9 mouse cellular contexts compared by ENCODE assay signal in genomic region chr4:106841856-106842255, GRCm38 (mm10). TPM values are rescaled to one million over a fixed set of nuclear protein-coding genes. Genes with fewer than 3 reads are reported as not detected.
DNase-seq lines count a peak whose midpoint lies in the region; ATAC-seq lines count a peak whose summit lies in the region.
"Had no signal": no experiment of that assay in that cellular context is flagged by ENCODE, and none has a peak within 500 bp of the region (broad histone marks: within the 10 kb centered on the region; RNA-seq: fewer than 3 reads in every experiment).

No protein-coding gene starts in this region.

- no peak overlapping the region for H3K4me2 ChIP-seq in heart, embryonic 11.5 days
- H3K4me2 ChIP-seq in midbrain, embryonic 11.5 days, result no peak overlapping the region
- H3K4me2 ChIP-seq in midbrain, embryonic 16.5 days (ENCODE audit: low read length), result no peak overlapping the region
- H3K4me2 ChIP-seq in liver, embryonic 13.5 days, result no peak overlapping the region

- no peak for ATAC-seq in heart, embryonic 11.5 days (replicated peaks; ENCODE audit: insufficient number of reproducible peaks, low FRiP score, low TSS enrichment)
- ATAC-seq in midbrain, embryonic 11.5 days (ENCODE audit: low FRiP score), result no peak
- ATAC-seq in midbrain, embryonic 16.5 days, result no peak
- no peak for ATAC-seq in liver, embryonic 13.5 days (ENCODE audit: low read depth)
- no peak for ATAC-seq in megakaryocyte, adult 5-6 weeks (ENCODE audit: poor library complexity, severe bottlenecking)

- peaks cover 65% of the 10 kb centered on the region for H3K4me1 ChIP-seq in heart, embryonic 10.5 days
- H3K4me1 ChIP-seq in heart, embryonic 11.5 days (ENCODE audit: control insufficient read depth, insufficient read depth, low read length), result peaks cover 39% of the 10 kb centered on the region
- peaks cover 34% of the 10 kb centered on the region for H3K4me1 ChIP-seq in midbrain, embryonic 11.5 days (ENCODE audit: control insufficient read depth, insufficient read depth, low read length)
- peaks cover 36% of the 10 kb centered on the region for H3K4me1 ChIP-seq in midbrain, embryonic 16.5 days (ENCODE audit: control insufficient read depth, insufficient read depth, low read length)
- H3K4me1 ChIP-seq in liver, embryonic 13.5 days (replicated peaks), result peaks cover 54% of the 10 kb centered on the region

- 36% methylated on average over 7 of the region's 7 CpGs for WGBS in heart, embryonic 10.5 days
- WGBS in heart, embryonic 11.5 days (ENCODE audit: insufficient replicate concordance), result 32% methylated on average over 7 of the region's 7 CpGs
- 58% methylated on average over 7 of the region's 7 CpGs for WGBS in midbrain, embryonic 11.5 days
- 70% methylated on average over 7 of the region's 7 CpGs for WGBS in midbrain, embryonic 16.5 days
- 20% methylated on average over 7 of the region's 7 CpGs for WGBS in liver, embryonic 13.5 days (ENCODE audit: insufficient replicate concordance)

- no peak for DNase-seq in heart, embryonic 10.5 days (ENCODE audit: low spot score)
- DNase-seq in midbrain, embryonic 11.5 days (ENCODE audit: low spot score, missing footprints), result no peak
- no peak for DNase-seq in liver, embryonic 13.5 days
- no peak for DNase-seq in left cerebral cortex, adult 18-20 months (ENCODE audit: low spot score in 2 of 2)
- no peak for DNase-seq in right cerebral cortex, postnatal 25 days
- DNase-seq: adrenal gland, postnatal 10 days had no signal

- H3K9ac ChIP-seq in heart, embryonic 11.5 days (ENCODE audit: low read depth, low read length), result no peak overlapping the region
- peak overlapping the region; percentile 47 for H3K9ac ChIP-seq in midbrain, embryonic 11.5 days (ENCODE audit: low read length)
- H3K9ac ChIP-seq in midbrain, embryonic 16.5 days (ENCODE audit: low read depth, low read length), result no peak overlapping the region
- H3K9ac ChIP-seq in liver, embryonic 13.5 days, result 0 out of 2 replicates have a peak overlapping the region, but pooled peaks have one; percentile 11

- H3K4me3 ChIP-seq in heart, embryonic 10.5 days, result no peak overlapping the region
- no peak overlapping the region for H3K4me3 ChIP-seq in heart, embryonic 11.5 days (ENCODE audit: low read depth, low read length)
- no peak overlapping the region for H3K4me3 ChIP-seq in midbrain, embryonic 11.5 days (ENCODE audit: low read depth, low read length)
- no peak overlapping the region for H3K4me3 ChIP-seq in midbrain, embryonic 16.5 days (ENCODE audit: low read depth, low read length)
- H3K4me3 ChIP-seq in liver, embryonic 13.5 days (replicated peaks), result no peak overlapping the region

- no peaks in the 10 kb centered on the region for H3K9me3 ChIP-seq in heart, embryonic 10.5 days
- H3K9me3 ChIP-seq in heart, embryonic 11.5 days (replicated peaks; ENCODE audit: control insufficient read depth, low read length), result no peaks in the 10 kb centered on the region
- H3K9me3 ChIP-seq in midbrain, embryonic 11.5 days (ENCODE audit: control insufficient read depth, low read length), result no peaks in the 10 kb centered on the region
- H3K9me3 ChIP-seq in midbrain, embryonic 16.5 days (replicated peaks; ENCODE audit: control insufficient read depth, low read length, poor library complexity, severe bottlenecking), result no peaks in the 10 kb centered on the region
- H3K9me3 ChIP-seq in liver, embryonic 13.5 days (replicated peaks), result no peaks in the 10 kb centered on the region

- H3K36me3 ChIP-seq in heart, embryonic 10.5 days, result no peaks in the 10 kb centered on the region
- H3K36me3 ChIP-seq in heart, embryonic 11.5 days (ENCODE audit: control insufficient read depth, insufficient read depth, low read length), result no peaks in the 10 kb centered on the region
- no peaks in the 10 kb centered on the region for H3K36me3 ChIP-seq in midbrain, embryonic 11.5 days (ENCODE audit: control insufficient read depth, insufficient read depth, low read length)
- no peaks in the 10 kb centered on the region for H3K36me3 ChIP-seq in midbrain, embryonic 16.5 days (ENCODE audit: control insufficient read depth, insufficient read depth, low read length)
- no peaks in the 10 kb centered on the region for H3K36me3 ChIP-seq in liver, embryonic 13.5 days

- peak overlapping the region; percentile 96 for H3K27ac ChIP-seq in heart, embryonic 10.5 days
- no peak overlapping the region for H3K27ac ChIP-seq in heart, embryonic 11.5 days (ENCODE audit: low read depth, low read length)
- no peak overlapping the region for H3K27ac ChIP-seq in midbrain, embryonic 11.5 days (ENCODE audit: low read depth, low read length)
- no peak overlapping the region for H3K27ac ChIP-seq in midbrain, embryonic 16.5 days (ENCODE audit: low read length)
- peak overlapping the region; percentile 26 for H3K27ac ChIP-seq in liver, embryonic 13.5 days

- H3K27me3 ChIP-seq in heart, embryonic 10.5 days (ENCODE audit: insufficient read depth, poor library complexity, severe bottlenecking), result no peaks in the 10 kb centered on the region
- no peaks in the 10 kb centered on the region for H3K27me3 ChIP-seq in heart, embryonic 11.5 days (ENCODE audit: control insufficient read depth, insufficient read depth, low read length)
- no peaks in the 10 kb centered on the region for H3K27me3 ChIP-seq in midbrain, embryonic 11.5 days (ENCODE audit: control insufficient read depth, insufficient read depth, low read length)
- no peaks in the 10 kb centered on the region for H3K27me3 ChIP-seq in midbrain, embryonic 16.5 days (ENCODE audit: control insufficient read depth, insufficient read depth, low read depth, low read length)
- H3K27me3 ChIP-seq in liver, embryonic 13.5 days, result 0 out of 2 replicates have a peak, but pooled peaks cover 4% of the 10 kb centered on the region

RNA-seq across cellular contexts. Expression of gene Acot11, which starts 37.1 kb away (rescaled TPM):
- polyA plus RNA-seq in heart, embryonic 10.5 days (2016; fragmentation: Nextera tagmentation; extraction: Ambion mirVana), result 3.5 and 5.6 TPM in 2 replicates
- polyA plus RNA-seq in heart, embryonic 11.5 days (2014; fragmentation: Nextera tagmentation; extraction: Ambion mirVana), result 3.0 and 4.3 TPM in 2 replicates
- polyA plus RNA-seq in midbrain, embryonic 11.5 days (2014; fragmentation: Nextera tagmentation; extraction: Ambion mirVana), result 1.3 TPM in 2 replicates
- polyA plus RNA-seq in midbrain, embryonic 16.5 days (2015; fragmentation: Nextera tagmentation; extraction: Ambion mirVana), result 1.9 and 2.2 TPM in 2 replicates
- 5.0 TPM in 2 replicates for polyA plus RNA-seq in liver, embryonic 13.5 days (2015; fragmentation: Nextera tagmentation; extraction: Ambion mirVana)
- 10 to 100 TPM; 35.0 to 57.5 TPM for total RNA-seq in left cerebral cortex, adult 18-20 months (2021)
- total RNA-seq in megakaryocyte, adult 5-6 weeks (2015), result 10.6 and 11.9 TPM in 2 replicates
- total RNA-seq in megakaryocyte, adult 5-6 weeks (2017), result 9.6 and 10.9 TPM in 2 replicates

Comparison
In these comparisons a context has a peak if more than half of its experiments do, and no peak if none do; other contexts are left out.
1. H3K27ac ChIP-seq: peak in heart, embryonic 10.5 days (single experiment) and liver, embryonic 13.5 days (single experiment); none in heart, embryonic 11.5 days (single experiment), midbrain, embryonic 11.5 days (single experiment) and midbrain, embryonic 16.5 days (single experiment).
2. H3K9ac ChIP-seq: peak in midbrain, embryonic 11.5 days (single experiment) and liver, embryonic 13.5 days (single experiment); none in heart, embryonic 11.5 days (single experiment) and midbrain, embryonic 16.5 days (single experiment).